Mouse (Mus musculus): ENCODE measurements at regions not wholly inside any gene's neighbourhood (a gene's known extent, or its start where the extent isn't known, plus 50 kb on each side); places are given as distances from the start of the nearest gene placed in this dataset.

DNA sequence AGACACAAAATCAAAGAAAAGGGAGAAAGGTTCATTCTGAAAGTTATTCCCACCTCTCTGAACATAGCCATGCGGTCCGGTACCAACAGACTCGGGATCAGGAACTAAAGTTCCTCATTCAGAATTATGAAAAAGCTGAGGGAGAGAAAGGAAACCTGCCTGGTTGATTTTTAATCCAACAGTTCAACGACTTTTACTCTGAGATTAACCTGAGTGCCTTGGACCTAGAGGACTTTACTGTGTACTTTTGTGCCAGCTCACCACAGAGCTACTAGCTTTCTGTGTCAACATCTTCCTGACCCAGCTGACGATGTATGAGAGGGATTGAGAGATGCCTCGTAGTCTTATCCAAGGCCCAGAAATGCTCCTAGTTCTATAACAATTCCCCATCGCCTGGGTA lies 92.5 kb upstream of the 2210010C04Rik start:
- no peak for DNase-seq (ENCODE audit: low read depth, low spot score)

DNA sequence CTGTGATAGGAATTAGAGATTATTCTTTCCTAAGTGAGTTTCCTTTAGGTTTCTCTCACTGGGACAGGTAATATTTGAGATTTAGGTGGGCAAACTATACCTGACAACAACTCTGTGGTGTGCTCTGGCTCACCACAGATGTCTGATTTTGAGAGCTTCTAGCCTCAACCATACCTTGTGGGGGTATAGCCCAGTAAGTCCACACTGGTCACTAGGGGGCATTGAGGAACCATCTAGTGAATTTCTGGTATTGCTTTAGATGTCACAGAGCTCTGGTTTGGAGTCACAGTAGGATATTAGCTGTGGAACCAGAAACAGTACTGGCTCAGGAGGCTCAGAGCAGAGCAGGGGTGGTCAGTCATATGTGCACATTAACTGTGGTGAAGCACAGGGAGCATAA lies 91.5 kb upstream of the 2210010C04Rik start:
- no peak for DNase-seq (ENCODE audit: low read depth, low spot score)

DNA sequence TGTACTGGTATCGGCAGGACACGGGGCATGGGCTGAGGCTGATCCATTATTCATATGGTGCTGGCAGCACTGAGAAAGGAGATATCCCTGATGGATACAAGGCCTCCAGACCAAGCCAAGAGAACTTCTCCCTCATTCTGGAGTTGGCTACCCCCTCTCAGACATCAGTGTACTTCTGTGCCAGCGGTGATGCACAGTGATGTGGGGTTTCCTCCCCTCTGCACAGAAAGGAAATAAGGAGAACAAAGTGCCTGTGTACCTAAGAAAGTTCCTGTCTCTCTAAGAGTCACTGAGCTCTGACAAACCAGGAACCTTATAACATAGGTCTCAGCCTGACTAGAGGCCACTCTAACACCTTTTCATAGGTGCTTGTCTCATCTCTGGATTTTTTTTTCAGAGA lies 86.3 kb upstream of the 2210010C04Rik start:
- DNase-seq (ENCODE audit: low read depth, low spot score) = no peak

DNA sequence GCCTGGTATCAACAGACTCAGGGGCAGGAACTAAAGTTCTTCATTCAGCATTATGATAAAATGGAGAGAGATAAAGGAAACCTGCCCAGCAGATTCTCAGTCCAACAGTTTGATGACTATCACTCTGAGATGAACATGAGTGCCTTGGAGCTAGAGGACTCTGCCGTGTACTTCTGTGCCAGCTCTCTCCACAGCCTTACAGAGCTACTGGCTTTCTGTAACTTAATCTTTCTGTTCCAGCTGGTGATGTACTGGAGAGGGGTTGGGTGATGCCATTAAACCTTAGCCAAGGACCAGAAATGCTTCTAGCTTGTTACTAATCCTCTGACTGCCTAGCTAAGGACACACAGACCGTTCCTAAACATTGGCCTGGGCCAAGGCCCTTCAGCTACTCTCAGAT lies 83.9 kb upstream of the 2210010C04Rik start:
- no peak for DNase-seq (ENCODE audit: low read depth, low spot score)

DNA sequence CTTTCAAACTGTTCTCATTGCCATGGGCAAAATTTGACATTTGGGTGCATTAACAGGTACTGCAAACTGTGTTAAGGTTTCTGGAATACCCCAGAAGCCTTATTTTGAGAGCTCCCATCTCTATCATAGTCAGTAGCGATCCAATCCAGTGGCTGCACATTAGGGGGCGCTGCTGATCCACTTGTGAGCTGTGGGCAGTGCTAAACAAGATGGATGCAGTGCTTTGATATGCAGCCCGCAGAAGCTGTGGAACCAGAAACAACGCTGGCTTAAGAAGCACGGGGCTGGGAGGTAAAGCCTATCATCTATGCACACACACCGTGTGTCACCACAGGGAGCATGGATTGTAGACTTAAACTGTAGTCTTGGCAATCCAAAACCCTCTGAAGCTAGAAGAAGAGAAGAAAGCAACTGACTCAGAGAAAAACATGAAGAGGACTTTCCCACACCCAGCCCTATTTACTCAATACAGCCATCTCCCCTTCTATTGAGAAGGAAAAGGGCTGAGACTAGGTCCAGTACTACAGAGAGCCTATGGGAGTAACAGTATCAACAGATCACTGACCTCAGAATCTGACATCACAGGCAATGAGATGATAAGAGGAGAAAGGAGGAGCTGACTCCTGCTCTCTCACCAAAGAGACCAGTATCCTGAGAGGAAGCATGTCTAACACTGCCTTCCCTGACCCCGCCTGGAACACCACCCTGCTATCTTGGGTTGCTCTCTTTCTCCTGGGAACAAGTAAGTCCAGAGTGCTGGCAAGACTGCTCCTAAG lies 83.1 kb upstream of the 2210010C04Rik start:
- peak; percentile 54 for DNase-seq (ENCODE audit: low read depth, low spot score)

DNA sequence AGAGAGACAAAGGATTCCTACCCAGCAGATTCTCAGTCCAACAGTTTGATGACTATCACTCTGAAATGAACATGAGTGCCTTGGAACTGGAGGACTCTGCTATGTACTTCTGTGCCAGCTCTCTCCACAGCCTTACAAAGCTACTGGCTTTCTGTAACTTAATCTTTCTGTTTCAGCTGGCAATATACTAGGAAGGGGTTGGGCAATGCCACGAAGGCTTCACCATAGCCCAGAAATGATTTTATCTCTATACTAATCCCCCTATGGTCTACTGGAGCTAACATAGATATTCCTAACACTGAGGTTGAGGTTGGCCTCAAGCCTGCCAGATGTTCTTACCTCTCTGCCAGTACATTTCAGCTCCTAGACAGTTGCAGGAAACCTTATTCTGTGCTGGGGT lies 78.6 kb upstream of the 2210010C04Rik start:
- DNase-seq (ENCODE audit: low read depth, low spot score) = no peak

DNA sequence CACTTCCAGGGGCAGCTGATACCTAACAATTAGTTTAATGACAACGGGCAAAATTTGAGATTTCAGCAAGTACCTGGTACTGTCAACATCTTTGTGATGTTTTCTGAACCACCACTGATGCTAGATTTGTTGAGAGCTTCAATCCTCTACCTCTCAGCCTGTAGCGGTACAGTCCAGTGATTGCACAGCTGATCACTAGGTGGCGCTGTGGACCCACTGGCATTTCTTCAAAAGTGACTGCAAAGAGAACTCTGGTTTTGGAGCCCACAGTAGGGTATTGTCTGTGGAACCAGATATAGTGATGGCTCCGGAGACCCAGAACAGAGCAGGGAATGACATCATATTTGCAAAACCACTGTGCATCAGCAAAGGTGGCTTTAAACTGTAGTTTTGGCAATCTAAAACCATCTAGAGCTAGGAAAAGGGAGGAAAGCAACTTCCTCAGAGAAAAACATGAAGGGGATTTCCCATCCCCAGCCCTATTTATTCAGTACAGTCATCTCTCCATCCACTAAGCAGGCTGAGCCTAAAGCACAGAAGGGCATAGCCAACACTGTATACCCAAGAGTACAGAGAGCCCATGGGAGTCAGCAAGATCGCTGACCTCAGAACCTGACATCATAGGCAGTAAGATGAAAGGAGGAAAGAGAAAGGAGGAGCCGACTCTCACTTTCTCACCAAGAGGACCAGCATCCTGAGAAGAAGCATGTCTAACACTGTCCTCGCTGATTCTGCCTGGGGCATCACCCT lies 77.7 kb upstream of the 2210010C04Rik start:
- DNase-seq (ENCODE audit: low read depth, low spot score) = peak; percentile 54

DNA sequence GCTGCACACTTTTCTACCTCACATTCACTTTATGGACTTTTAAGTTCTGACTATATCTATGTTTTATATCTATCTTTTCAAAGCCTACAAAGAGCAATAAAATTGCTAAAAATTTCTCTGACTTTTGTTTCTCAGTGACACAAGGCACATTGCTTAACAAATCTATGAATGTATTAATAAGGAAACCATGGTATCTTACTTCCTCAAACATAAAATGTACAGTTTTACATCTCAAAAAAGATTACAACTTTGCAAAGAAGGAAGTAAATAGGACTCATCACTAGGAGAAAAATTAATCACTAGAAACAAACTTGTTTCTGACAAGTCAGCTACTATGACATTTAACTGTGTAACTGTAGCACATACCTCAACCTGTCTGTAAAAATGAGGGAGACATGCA lies 76.5 kb upstream of the 2210010C04Rik start:
- no peak for DNase-seq (ENCODE audit: low read depth, low spot score)

DNA sequence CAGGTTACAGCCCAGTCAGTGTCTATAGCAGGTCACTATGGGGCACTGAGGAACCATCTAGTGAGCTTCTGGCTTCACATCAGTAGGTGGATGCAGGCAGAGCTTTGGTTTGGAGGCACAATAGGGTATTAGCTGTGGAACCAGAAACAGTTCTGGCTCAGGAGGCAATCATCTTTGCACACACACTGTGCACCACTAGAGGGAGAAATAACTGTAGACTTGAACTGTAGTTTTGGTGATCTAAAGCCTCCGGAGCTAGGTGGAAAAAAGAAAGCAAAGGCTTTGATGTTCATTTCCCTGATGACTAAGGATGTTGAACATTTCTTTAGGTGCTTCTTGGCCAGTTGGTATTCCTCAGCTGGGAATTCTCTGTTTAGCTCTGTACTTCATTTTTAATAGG lies 73.6 kb upstream of the 2210010C04Rik start:
- DNase-seq (ENCODE audit: low read depth, low spot score) = no peak

DNA sequence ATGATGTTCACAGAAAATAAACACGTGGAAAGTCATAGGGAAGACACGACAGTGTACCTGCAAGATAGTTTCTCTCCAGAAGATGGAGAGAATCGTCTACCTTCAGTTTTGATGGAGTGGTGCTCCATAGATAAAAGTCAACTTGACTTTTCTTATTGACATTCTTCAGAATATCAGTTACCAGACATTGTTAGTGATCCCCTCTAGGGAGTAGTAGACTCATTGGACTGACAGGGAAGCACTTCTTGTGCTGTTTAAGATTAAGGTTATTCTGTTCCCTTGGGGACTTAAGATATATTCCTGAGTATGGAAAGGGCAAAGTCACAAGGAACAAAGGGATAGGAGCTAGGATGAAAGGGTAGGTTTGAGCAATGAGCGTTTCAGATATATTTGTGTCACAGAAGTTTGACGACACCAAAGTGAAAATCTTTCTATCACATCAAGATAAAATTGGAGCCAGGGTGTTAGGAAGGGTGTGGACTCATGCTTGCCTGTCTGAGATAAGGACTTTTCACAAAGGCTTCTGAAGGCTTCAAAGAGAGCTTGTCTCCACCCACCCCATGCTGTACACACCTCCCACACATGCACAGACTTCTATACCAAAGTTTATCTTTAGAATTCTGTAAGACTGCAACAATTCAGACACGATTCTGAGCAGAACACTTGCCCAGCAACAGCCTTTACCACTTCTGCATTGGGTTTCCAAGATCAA lies 68.5 kb upstream of the 2210010C04Rik start:
- DNase-seq (ENCODE audit: low read depth, low spot score) = no peak

DNA sequence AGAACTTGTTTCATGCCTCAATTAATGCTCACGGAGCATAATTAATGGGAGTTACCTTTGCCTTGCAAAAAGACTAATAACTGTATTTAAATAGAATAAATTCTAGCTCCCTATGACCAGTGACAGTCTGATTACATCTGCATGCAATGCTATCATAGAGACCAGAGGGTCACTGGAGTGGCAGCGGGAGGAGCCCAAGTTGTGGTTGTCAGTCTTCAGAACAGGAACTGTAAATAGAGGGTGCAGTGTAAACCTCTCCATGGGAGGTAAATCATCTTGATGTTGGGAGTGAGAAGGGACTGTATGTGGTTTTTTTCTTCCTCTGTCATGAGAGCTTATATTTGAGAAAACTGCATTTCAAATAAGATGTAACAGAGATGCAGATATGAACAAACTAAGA lies 66.7 kb upstream of the 2210010C04Rik start:
- no peak for DNase-seq (ENCODE audit: low read depth, low spot score)

DNA sequence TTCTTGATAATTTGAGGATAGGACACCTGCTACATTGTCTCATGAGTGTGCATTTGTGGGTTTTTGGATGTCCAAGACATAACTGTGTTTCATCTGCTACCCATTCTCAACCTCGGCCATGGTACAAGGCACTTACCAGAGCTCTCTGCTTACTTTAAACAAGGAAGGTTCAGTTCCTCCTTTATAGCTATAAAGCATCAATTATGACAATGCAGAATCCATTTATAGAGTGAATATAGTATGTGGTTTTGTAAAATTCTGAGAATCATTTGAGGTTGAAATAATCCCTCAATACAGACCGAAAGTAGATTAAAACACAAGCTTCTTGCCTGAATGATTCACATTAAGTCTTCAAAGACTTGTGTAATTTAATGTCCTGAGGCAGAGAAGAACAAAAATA lies 64.9 kb upstream of the 2210010C04Rik start:
- no peak for DNase-seq (ENCODE audit: low read depth, low spot score)

DNA sequence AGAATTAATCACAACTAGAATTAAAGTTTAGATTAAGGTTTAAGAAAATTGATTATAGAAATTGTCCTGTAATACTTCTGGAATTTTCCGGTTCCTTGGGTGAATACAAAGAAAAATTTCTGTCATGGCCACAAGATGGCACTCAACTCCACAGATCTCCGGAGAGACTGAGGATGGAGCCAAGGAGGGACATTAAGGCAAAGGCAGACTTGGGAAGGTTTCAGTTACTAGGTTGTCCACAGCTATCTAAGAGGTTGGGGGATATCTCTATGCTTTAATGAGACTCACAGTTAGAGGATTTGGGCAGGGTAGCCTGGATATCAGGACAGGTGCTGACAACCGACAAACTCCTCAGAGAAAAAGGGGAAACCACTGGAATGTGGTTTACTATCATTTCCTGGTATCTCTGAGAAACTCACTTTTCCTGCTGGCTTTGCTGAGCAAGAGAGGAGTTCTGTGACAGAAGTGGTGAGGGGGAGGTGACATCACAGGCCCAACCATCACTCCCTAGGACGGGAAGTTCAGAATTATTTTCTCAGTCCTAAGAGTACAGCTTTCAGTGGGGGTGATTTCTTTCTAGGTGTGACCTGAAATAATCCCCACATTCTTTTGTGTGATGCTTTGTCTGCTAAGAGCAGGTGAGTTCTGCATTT lies 56.0 kb upstream of the 2210010C04Rik start:
- DNase-seq (ENCODE audit: low read depth, low spot score) = peak; percentile 25
